Mouse (Mus musculus): ENCODE data around the gene Vipr1.

Gene Vipr1

DNA sequence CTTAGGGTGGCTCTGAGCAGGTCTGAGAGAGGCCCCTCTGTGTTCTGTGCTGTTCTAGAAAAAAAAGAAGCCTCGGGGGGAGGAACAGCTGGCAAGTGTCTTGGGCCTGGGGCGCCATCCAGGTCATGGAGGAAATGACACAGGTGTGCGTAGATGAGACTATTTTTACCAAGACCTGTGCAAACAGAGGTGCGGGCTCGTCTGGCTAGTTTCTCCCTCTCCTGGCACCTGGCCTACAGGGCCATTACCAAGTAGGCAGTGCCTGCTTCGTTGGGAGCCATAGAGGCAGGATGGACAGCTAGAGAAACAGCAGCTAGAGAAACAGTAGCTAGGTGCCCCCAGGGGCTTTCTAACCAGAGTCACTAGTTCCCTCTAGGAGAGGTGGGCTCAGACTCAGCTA, 9.2 kb upstream of the Vipr1 start:
- DNase-seq (ENCODE audit: low spot score in 2 of 2): peak in 1 of 2 experiments; percentile 27

DNA sequence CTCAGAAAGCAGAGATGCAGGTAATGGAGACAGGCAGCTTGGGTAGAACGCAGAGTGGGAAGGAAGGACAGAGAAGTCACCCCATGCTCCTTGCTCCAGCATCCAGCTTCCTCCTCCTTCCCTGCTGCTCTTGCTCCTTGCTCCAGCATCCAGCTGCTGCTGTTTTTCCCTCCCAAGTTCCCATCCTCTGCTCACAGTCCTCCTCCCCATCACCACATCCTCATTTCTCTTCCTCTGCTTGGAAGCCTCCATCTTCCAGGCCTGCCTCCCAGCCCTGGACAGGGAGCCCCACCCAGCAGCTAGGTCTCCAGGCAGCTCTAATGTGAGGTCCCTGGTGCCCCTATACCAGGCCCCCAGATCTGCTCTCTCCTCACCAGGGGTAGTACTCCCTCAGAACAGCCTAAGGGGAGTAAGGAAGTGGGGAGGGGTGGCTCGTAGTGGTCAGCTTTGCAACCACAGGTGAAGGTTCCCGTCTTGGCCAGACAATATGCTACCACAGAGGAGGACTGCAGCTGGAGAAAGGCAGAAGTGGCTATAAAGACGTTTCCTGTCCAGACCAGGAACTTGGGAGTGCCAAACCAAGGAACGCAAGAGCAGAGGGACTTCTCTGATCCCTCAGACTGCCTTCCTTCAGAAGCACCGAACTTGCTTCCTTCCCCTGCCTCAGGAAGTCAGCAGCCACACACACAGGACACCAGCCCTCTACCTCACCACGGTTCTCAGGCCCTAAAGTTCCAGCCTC, 6.5 kb upstream of the Vipr1 start:
- no peak for DNase-seq (ENCODE audit: low spot score in 2 of 2)

DNA sequence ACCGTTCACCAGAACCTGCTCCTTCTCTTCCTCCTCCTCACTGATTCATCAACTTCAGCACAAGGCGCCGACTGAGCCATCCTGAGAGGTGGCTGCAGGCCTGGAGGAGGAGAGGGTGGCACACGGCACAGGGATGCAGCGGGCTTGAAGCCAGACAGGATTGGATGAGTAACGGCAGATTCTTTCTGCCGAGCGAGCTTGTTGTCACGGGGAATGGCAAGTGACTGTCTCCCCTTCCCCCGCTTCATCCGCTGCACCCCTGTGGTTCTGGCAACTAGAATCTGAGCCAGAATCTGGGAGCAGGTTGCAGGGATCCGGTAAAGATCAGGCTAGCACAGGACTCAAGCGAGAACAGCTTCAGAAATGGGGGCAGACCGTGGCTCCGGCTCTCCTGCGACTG, 2.7 kb upstream of the Vipr1 start:
- DNase-seq (ENCODE audit: low spot score in 2 of 2): no peak

DNA sequence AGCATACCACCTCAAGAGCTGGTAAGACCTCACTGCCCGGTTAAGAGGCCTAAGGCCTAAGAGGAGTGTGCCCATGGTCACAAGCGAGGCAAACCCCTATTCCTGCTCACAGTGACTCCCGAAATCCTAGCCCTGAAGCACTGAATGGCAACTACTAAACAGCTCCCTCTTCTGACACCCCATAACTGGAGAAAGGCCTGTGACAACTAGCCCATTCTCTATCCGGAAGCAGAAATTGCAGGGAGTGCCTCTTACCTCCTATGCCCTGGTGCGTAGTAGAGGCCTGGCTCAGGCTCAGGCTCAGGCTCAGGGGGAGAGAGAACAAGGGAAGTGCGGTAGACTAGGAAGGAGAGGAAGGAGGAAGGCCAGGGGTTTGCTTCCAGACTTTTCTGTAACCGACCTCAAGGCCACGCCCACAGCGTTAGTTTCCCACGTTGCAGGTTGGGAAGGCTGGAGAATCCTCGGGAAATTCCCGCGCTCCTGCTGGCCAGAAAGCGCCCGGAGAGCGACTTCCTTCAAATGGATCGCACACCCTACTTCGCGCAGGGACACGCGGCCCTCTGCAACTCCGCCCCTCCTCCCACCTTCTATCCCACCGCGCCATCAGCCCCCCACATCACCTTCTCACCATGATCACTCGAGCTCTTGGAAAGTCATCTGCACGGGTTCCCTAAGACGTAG, 1.1 kb upstream of the Vipr1 start:
- no peak for DNase-seq (ENCODE audit: low spot score in 2 of 2)

DNA sequence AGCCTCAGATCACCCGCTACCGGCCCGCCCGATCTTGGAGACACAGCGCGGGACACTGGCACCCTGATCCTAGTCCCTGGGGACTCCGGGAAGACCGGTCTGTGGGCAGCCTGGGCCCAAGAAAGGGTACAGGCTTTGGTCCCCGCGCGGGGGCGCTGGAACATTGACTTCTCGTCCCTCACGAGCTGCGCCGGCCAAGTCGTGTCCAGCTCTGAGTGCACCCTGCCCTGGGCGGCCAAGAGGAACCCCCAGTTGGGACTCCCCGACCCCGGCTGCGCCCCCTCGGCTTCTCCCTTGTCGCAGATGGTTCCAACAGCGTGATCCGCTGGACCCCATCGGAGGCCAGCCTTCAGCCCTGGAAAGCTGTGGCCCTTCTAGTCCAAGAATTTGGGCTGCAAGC, 515 bp upstream of the Vipr1 start, which contains the start of gene Lyzl4:
Lyzl4 (minus strand) TSS at position 96 of the 400 bp plus-strand sequence.
- DNase-seq (ENCODE audit: low spot score in 2 of 2): peak; percentile 82 to 83

DNA sequence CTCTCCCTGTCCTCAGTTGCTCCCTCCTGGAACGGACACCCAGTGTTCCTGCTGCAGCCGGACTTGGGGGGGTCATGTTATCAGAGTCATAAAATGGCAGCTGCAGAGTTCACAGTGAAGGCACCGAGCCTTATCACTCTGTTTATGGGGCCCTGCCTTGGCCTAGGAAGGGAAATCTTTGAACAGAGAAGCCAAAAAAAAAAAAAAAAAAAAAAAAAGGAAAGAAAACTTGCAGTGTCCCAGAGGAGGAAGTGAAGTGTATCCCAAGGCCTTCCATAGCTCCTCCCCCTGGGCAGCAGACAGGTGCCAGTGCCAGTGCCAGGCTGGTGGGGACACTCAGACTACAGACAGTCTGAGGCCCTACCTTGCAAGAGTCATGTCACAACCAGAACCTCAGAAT, 2.3 kb downstream of the Vipr1 start:
- no peak for DNase-seq (ENCODE audit: low spot score in 2 of 2)

DNA sequence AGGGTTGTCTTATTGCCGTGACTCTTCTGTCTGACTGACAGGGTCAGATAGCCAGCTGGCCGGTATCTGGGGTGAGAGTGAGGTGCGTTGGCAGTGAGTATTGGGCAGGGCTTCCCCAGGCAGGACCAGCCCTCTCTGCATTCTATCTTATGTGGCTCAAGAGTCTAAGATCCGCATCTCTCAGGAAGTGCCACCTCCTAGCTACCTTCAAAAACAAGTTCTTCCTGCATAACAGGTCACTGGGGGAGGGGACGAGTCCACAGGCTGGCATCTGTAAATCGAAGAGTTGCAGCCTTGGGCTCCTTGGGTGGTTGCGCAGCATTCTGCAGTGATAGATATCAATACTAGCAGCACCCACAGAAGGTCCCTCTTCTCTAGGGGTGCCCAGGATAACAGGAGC, 4.5 kb downstream of the Vipr1 start:
- DNase-seq (ENCODE audit: low spot score in 2 of 2): peak; percentile 42 to 55

DNA sequence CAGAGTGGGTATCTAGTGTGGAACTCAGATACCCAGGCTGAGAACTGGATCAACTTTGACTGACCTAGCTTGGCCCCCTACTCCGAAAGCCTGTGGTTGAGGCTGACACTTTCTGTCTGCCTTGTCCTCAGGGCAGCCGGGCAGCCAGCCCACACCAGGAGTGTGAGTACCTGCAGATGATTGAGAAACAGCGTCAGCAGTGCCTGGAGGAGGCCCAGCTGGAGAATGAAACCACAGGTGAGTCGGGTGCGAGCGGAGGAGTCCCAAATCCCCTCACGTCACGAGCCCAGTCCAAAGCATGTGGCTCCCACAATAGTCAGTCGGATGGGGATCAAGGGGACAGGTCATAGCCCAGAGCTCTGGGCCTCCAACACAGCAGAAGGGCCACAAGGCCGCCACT, 11.2 kb downstream of the Vipr1 start:
- DNase-seq (ENCODE audit: low spot score in 2 of 2): no peak

DNA sequence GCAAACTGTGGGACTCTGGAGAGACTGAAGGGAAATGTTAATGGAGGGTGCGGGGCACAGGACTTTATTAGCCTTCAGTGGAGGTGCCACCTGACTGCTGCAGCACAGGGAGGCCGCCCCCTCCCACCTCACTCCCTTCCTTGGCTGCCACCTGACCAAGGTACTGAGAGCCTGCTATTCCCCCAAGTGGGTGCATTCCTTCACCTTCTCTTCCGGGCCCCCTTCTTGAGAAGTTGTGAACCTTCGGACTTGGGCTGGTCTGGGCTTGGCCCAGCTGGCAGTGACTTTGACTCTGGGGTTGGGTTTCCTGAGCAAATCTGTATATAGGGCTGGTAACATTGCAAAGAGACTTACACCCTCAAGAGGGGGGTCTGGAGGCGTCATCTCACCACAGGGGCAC, 13.8 kb downstream of the Vipr1 start:
- DNase-seq (ENCODE audit: low spot score in 2 of 2): no peak

DNA sequence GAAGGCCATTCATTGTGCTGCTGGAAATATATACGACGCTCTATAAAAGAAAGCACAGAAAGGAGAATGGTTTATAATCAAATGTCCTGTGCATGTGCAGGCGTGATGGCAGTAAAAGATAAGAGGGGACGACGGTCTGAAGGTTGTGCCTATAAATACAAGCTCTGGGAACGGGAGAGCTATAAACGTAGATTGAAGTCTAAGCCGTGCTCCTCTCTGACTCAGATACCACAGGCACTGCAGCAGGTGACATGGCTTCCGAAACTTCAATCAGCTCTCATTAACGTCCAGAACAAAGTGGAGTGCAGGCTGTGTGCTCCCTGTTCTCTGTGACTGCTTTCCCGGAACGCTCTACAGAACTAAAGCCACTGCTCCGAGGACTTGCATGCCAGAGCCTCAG, 14.6 kb downstream of the Vipr1 start:
- DNase-seq (ENCODE audit: low spot score in 2 of 2): no peak

DNA sequence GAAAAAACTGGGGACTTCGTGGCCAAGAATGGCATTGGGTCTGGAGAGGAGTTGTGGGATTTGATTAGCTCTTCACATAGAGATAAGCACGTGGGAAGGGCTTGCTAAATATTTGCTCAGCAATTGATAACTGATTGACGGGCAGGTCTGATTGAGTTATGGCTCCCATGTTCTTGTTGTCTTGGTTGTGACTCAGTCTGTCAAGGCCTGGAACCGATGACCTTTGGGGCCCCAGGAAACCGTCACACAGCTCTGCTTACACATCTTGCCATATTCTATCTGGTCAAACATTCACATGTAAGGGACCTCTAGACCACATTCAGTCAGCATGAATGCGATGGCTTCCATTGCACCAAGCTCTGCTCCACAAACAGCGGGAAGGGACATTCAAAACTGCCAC, 15.7 kb downstream of the Vipr1 start:
- no peak for DNase-seq (ENCODE audit: low spot score in 2 of 2)

DNA sequence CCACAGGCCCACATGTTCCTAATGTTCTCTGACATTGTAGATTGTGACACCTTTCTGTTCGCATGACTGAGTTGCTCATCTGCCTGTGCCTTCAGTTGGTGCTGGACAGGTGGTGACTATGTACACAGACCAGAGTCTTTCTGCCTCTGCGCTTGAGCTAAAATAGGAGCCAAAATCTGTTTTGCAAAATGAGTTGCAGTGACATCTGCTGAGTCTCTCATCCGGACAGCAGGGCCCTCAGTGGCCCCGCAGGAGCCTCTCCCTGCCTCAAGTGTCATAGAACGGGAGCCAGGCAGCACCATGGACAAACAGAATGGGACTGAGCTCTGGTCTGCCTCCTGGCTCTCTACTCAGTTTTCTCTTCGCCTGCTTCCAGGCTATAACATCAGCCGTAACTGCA, 17.3 kb downstream of the Vipr1 start:
- no peak for DNase-seq (ENCODE audit: low spot score in 2 of 2)

DNA sequence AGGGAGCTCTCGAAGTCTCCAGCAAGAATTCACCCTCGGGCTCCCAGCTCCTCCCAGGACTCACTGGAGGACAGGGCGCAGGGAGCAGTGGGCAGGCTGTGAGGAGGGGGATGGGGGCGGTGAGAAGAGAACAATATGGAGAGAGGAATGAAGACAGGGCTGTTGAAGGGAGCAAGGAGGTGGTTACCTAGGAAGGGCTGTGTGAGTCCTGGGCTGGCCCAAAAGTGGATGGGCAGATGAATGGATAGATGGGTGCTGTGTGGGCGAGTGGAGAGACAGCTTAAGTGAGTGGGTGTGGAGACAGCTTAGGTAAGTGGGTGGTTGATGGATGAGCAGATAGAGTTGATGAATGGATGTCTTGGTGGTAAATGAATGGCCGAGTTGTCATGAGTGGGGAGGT, 21.0 kb downstream of the Vipr1 start:
- DNase-seq (ENCODE audit: low spot score in 2 of 2): no peak

DNA sequence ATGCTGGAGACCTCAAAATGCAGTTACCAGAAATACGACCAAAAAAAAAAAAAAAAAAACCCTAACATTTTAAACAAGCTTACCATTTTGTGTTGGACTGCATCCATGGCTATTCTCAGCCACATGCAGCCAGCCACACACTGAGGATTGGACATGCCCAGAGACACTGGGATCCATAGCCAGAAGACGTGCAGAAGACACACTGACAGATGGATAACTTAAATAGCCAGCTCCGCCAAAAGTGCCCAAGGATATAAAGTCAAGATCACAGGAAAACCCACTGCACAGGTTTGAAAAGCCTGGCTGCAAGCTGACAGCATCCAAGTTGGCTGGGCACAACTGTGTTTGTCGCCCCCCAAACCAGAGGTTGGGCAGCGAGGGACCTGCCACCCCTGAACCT, 21.6 kb downstream of the Vipr1 start:
- no peak for DNase-seq (ENCODE audit: low spot score in 2 of 2)

DNA sequence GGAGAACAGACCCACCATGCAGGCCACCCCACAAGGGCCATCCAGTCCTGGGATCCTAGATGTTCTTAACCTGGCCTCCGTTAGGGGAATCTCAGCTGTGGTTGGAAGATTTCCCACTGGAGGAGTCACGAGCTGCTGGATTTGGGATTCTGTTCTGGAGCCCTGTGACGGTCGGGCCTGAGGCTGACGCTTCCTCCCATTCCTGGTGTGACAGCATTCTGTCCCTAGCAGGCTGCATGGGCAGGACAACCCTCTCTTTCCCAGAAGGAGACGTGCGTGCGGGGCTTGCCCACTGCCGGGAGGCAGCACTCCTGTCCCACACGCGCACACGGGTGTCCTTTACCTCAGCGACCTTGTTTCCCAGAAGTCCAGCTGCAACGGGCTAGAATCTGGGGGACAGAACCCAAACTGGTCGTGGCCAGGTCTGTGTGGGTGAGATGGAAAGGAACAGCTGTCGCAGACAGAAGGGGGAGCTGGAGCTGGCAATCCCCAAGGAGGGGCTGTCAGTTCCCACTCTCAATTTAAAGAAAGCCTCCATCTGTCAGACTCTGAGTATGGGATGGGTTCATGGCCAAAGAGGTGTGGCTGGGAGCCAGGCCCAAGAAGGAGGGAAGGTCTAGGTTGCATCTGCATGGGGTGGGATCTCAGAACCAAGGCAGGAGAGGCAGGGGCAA, 24.6 kb downstream of the Vipr1 start:
- DNase-seq (ENCODE audit: low spot score in 2 of 2): no peak

DNA sequence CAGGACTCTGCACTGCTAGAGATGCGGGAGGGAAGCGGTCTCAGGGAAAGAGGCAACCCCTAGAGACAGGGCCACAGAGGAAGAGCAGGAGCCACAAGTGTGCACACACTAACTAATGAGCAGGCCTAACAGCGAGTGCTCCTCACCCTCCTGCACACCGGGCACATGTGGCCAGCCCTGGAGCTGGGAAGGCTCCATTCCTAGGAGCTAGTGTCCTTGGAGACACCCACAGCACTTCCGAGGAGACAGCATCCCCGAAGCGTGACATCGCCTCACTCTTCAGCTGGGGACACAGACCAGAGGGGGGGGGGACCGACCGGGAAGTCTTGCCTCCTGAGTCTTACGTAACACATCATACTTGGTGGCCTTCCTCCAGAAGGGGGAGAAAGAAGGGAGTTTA, 25.3 kb downstream of the Vipr1 start:
- DNase-seq (ENCODE audit: low spot score in 2 of 2): no peak

DNA sequence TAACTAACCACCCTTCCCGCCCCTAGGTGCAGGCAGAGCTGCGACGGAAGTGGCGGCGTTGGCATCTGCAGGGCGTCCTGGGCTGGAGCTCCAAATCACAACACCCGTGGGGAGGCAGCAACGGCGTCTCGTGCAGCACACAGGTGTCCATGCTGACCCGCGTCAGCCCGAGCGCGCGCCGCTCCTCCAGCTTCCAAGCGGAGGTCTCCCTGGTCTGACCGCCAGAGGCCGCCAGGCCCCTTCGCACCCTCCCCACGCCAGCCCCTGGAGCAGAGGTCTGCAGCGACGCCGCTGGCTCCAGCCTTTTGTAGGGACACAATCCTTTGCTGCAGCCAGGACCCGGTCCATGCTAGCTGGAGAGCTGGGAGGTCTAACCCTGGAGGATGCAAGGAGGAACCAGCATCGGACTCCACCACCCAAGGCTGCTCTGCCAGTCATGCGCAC, 26.9 kb downstream of the Vipr1 start:
- peak; percentile 45 to 46 for DNase-seq (ENCODE audit: low spot score in 2 of 2)

DNA sequence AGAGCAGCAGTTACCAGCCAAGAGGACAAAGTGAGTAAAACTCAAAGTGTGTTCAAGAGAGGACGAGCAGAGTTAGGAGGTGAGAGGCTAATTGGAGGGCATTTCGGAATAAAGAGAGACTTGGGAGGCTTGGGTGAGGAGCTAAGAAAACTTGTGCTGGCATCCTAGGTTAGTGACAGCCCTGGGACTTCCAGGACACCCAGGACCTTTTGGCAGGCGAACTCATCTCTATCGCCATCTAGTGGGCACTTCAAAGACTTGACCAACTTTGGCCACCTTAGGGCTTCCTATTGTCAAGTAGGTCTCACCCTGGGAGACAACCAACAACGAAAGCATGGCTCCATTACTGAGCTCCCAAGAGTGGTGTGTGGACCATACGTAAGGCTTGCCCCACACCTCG, 28.8 kb downstream of the Vipr1 start:
- DNase-seq (ENCODE audit: low spot score in 2 of 2): peak; percentile 34 to 38

DNA sequence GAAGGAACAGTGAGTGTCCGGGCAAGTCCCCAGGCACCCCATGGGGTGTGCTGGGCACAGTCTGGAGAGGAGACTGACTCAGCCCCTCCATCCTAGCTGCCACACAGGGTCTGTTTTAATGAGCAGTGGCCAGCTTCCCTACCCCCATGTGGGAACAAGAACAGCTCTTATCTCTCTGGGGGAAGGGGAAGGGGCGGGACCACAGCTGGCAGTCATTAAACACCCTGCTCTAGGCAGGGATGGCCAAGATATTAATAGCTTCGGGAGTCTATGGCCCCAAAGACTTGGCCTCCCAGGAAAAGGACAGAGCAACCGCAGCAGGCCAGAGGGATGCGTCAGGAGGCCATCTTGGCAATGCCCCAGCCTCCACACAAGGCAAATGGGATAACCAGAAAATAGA, 29.8 kb downstream of the Vipr1 start:
- DNase-seq (ENCODE audit: low spot score in 2 of 2): no peak

DNA sequence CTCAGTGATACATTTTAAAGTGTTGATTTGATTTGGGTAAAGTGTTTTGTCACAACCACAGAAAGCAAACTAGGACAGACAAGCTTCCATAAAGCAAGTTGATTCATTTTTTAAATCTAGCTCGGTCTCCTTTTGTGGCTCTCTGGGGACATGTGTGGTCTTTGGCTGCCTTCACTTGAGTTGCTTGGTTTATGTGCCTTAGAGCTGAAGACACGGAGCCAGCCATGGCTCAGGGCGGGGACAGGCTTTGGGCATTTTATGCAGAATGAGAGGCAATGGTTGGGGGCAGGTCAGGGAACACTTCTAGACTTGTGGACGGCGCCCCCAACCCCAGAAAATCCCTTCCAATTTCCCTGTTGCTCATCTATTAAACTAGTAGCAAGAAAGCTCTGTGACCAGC, 31.2 kb downstream of the Vipr1 start:
- DNase-seq (ENCODE audit: low spot score in 2 of 2): no peak

DNA sequence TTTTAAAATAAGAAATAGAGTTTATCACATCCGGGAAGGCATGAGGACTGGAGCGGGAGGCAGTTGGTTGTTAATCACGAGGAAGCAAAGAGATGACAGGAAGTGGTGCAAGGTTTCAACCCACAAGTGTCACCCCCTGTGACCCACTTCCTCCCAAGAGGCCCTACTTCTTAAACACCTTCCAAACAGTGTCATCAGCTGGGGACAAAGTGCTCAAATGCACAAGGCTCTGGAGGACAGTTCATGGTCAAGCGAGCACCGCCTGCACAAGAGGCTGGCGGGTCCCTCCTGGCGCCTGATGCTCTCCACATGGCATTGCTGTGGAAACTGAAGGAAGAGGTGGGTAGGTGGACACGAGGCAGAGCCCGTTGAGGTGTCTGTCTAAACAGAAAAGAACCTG, 32.5 kb downstream of the Vipr1 start:
- DNase-seq (ENCODE audit: low spot score in 2 of 2): no peak

DNA sequence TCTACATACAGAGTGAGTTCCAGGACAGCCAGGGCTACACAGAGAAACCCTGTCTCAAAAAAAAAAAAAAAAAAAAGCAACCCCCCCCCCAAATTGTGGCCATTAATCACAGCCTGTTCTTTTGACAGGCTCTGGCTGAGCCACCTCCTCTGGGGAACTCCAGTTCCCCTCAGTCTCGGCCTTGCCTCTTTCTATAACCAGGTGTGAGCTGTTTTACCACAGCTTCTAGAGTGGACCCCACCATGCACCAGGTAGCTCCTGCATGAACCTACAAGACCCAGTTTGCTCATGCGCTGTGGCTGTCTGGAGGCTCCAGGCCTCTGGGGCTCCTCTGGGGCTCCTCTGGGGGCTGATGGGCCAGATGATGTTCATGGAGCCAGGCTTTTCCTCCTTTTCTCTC, 33.0 kb downstream of the Vipr1 start:
- DNase-seq (ENCODE audit: low spot score in 2 of 2): no peak

DNA sequence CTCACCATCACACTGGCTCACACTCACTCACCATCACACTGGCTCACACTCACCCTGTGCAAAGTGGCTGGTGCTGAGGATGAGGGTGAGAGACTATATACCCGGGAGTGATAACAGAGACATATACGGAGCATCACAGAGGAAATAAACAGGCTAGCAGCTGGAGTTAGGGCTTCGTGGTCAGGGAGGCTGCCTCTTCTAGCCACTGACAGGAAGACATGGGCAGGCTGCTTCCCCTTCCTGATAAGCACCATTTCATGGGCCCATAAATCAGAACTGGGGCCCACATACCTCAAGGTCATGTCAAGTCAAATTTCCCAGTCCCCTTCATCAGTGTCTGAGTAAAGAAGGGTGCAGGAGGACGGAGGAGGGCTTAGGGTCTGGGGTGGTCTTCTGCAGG, 34.6 kb downstream of the Vipr1 start:
- DNase-seq (ENCODE audit: low spot score in 2 of 2): no peak

Data from urinary bladder, postnatal 36 days (tissue).